18 mouse cellular contexts compared by ENCODE assay signal in genomic region chr2:50180423-50180822, GRCm38 (mm10).
"Had no signal": no experiment of that assay in that cellular context is flagged by ENCODE, and none has a peak within 500 bp of the region (broad histone marks: within the 10 kb centered on the region; RNA-seq: fewer than 3 reads in every experiment).

No protein-coding gene starts in this region.

- DNase-seq: kidney, adult 18-20 months; kidney, adult 9 months; kidney, postnatal 10 days; layer of hippocampus, adult 9-11 months; liver, embryonic 13.5 days; lung, adult 2 months; lung, postnatal 14 days; lung, postnatal 4 days; right cerebral cortex, adult 18-20 months; right cerebral cortex, postnatal 14 days; right cerebral cortex, postnatal 4 days; thymus, adult 18-20 months; thymus, postnatal 36 days had no signal

- H3K36me3 ChIP-seq: liver, embryonic 13.5 days; midbrain, embryonic 12.5 days; midbrain, embryonic 15.5 days; neural tube, embryonic 12.5 days; neural tube, embryonic 15.5 days had no signal

- H3K4me3 ChIP-seq: layer of hippocampus, adult 2 months; liver, embryonic 13.5 days; midbrain, embryonic 12.5 days; midbrain, embryonic 15.5 days; neural tube, embryonic 12.5 days; neural tube, embryonic 15.5 days had no signal

- H3K27me3 ChIP-seq: liver, embryonic 13.5 days; midbrain, embryonic 12.5 days; midbrain, embryonic 15.5 days; neural tube, embryonic 12.5 days; neural tube, embryonic 15.5 days had no signal

- H3K9ac ChIP-seq: liver, embryonic 13.5 days; midbrain, embryonic 12.5 days; midbrain, embryonic 15.5 days; neural tube, embryonic 12.5 days; neural tube, embryonic 15.5 days had no signal

- H3K4me1 ChIP-seq: liver, embryonic 13.5 days; midbrain, embryonic 15.5 days; neural tube, embryonic 12.5 days; neural tube, embryonic 15.5 days had no signal

- ATAC-seq: midbrain, embryonic 15.5 days had no signal

- H3K27ac ChIP-seq: layer of hippocampus, adult 2 months; liver, embryonic 13.5 days; midbrain, embryonic 12.5 days; midbrain, embryonic 15.5 days; neural tube, embryonic 12.5 days; neural tube, embryonic 15.5 days had no signal

- H3K4me2 ChIP-seq: liver, embryonic 13.5 days; midbrain, embryonic 12.5 days; midbrain, embryonic 15.5 days; neural tube, embryonic 12.5 days; neural tube, embryonic 15.5 days had no signal

- H3K9me3 ChIP-seq: liver, embryonic 13.5 days; midbrain, embryonic 12.5 days; midbrain, embryonic 15.5 days; neural tube, embryonic 12.5 days; neural tube, embryonic 15.5 days had no signal
